13 mouse cellular contexts compared by ENCODE assay signal in genomic region chr9:75040566-75040965, GRCm38 (mm10).
"Had no signal": no experiment of that assay in that cellular context is flagged by ENCODE, and none has a peak within 500 bp of the region (broad histone marks: within the 10 kb centered on the region; RNA-seq: fewer than 3 reads in every experiment).

No protein-coding gene starts in this region.

- H3K36me3 ChIP-seq: midbrain, embryonic 15.5 days had no signal

- H3K9me3 ChIP-seq: limb, embryonic 12.5 days; midbrain, embryonic 15.5 days; neural tube, embryonic 12.5 days had no signal

- H3K9ac ChIP-seq: limb, embryonic 12.5 days; liver, embryonic 14.5 days; midbrain, embryonic 15.5 days; neural tube, embryonic 12.5 days had no signal

- H3K27me3 ChIP-seq: limb, embryonic 12.5 days; midbrain, embryonic 15.5 days; neural tube, embryonic 12.5 days had no signal

- ATAC-seq: hindbrain, embryonic 16.5 days; inflammation-experienced regulatory T-cells, adult 6 months; intestine, postnatal 0 days; lung, postnatal 0 days; midbrain, embryonic 15.5 days had no signal

- DNase-seq: lung, adult 2 months; lung, postnatal 36 days; thymus, postnatal 4 days had no signal

- H3K4me2 ChIP-seq: limb, embryonic 12.5 days; midbrain, embryonic 15.5 days; neural tube, embryonic 12.5 days had no signal

- H3K4me3 ChIP-seq: left cerebral cortex, adult 2 months; limb, embryonic 12.5 days; midbrain, embryonic 15.5 days; neural tube, embryonic 12.5 days had no signal

- H3K27ac ChIP-seq: left cerebral cortex, adult 2 months; limb, embryonic 12.5 days; liver, embryonic 14.5 days; midbrain, embryonic 15.5 days; neural tube, embryonic 12.5 days; stomach, postnatal 0 days had no signal
